Mouse (Mus musculus) midbrain, embryonic 11.5 days (tissue): ENCODE data around the gene Ceacam15. TPM values are rescaled to one million over a fixed set of nuclear protein-coding genes. Genes with fewer than 3 reads are reported as not detected.
"Not testable (repeated sequence)": the region's sequence is repeated elsewhere in the genome, so short reads cannot be mapped to it uniquely, and the experiment has no call there.

Source experiments
- ATAC-seq: fragments of 200-750 bp; cut with Nextera tagmentation; 2 replicates; pipeline ENCODE4 v1.8.0; 2017; ENCODE audit warnings: moderate TSS enrichment, moderate library complexity; ENCODE audit not compliant: low FRiP score
- DNase-seq: peaks from one replicate; pipeline ENCODE4 v3.0.0; 2015; ENCODE audit warnings: low spot score; ENCODE audit errors: missing footprints
- H3K27ac ChIP-seq: fragments of 300-500 bp; sonication (generic); 2 replicates; pipeline ENCODE4 v1.5.1; 2014; ENCODE audit warnings: low read depth, low read length
- H3K27me3 ChIP-seq: fragments of 300-500 bp; sonication (generic); 2 replicates; pipeline ENCODE4 v1.6.1; 2014; ENCODE audit warnings: mild to moderate bottlenecking, low read length, moderate library complexity, mixed read lengths; ENCODE audit not compliant: control insufficient read depth, insufficient read depth
- H3K36me3 ChIP-seq: fragments of 300-500 bp; sonication (generic); 2 replicates; pipeline ENCODE4 v1.6.1; 2014; ENCODE audit warnings: mild to moderate bottlenecking, low read length, moderate library complexity, mixed read lengths; ENCODE audit not compliant: control insufficient read depth, insufficient read depth
- H3K4me1 ChIP-seq: fragments of 300-500 bp; sonication (generic); 2 replicates; pipeline ENCODE4 v1.6.1; 2014; ENCODE audit warnings: low read length; ENCODE audit not compliant: control insufficient read depth, insufficient read depth
- H3K4me2 ChIP-seq: fragments of 300-500 bp; sonication (generic); 2 replicates; pipeline ENCODE4 v1.6.1; 2014; ENCODE audit warnings: mild to moderate bottlenecking, moderate library complexity
- H3K4me3 ChIP-seq: fragments of 300-500 bp; sonication (generic); 2 replicates; pipeline ENCODE4 v1.5.1; 2014; ENCODE audit warnings: low read depth, low read length
- H3K9ac ChIP-seq: fragments of 300-500 bp; sonication (generic); 2 replicates; pipeline ENCODE4 v1.6.1; 2014; ENCODE audit warnings: low read length
- H3K9me3 ChIP-seq: fragments of 300-500 bp; sonication (generic); 2 replicates; pipeline ENCODE4 v1.6.1; 2016; ENCODE audit warnings: low read length; ENCODE audit not compliant: control insufficient read depth
- WGBS: fragments of 180-500 bp; shearing (Covaris S2); extraction: QIAGEN DNeasy Blood & Tissue Kit; methylation state at CpG from one replicate; pipeline ENCODE4 v1.1.7; 2014; 5-methylcytosine and 5-hydroxymethylcytosine counted together
- polyA plus RNA-seq: library from polyadenylated mRNA; unstranded; fragments of >200 nt; fragmentation: Nextera tagmentation; extraction: Ambion mirVana; gene quantifications from 2 replicates; pipeline ENCODE4 v1.2.1, GENCODE M21; 2014

Ceacam15 gene
- polyA plus RNA-seq, 1 experiment from 2014 or later = not detected

- Histone ChIP-seq H3K27me3 (no peaks in the 10 kb centered on the region), H3K9ac (no peak overlapping the region), H3K4me3 (no peak overlapping the region), H3K27ac (no peak overlapping the region), H3K9me3 (no peaks in the 10 kb centered on the region), H3K4me1 (no peaks in the 10 kb centered on the region), H3K4me2 (no peak overlapping the region), H3K36me3 (no peaks in the 10 kb centered on the region)
- DNase-seq (no peak), ATAC-seq (no peak)
- WGBS = 64% methylated on average over 3 of the region's 3 CpGs
These were observed 40.4 kb downstream of the Ceacam15 start for GRCm38 (mm10) chr7:16635116-16635515.

- H3K9ac ChIP-seq, H3K27ac ChIP-seq, H3K4me2 ChIP-seq, H3K27me3 ChIP-seq, H3K36me3 ChIP-seq, DNase-seq, H3K9me3 ChIP-seq, H3K4me1 ChIP-seq, H3K4me3 ChIP-seq: not testable (repeated sequence)
- 23% methylated on average over 10 of the region's 10 CpGs for WGBS
- ATAC-seq = peak; percentile 68
These were observed 41.6 kb downstream of the Ceacam15 start for GRCm38 (mm10) chr7:16633913-16634312.

- Histone ChIP-seq H3K9ac (no peak overlapping the region), H3K4me1 (no peaks in the 10 kb centered on the region), H3K36me3 (no peaks in the 10 kb centered on the region), H3K4me3 (no peak overlapping the region), H3K27me3 (no peaks in the 10 kb centered on the region), H3K9me3 (no peaks in the 10 kb centered on the region), H3K4me2 (no peak overlapping the region), H3K27ac (no peak overlapping the region)
- no peak for DNase-seq
- 70% methylated on average over 4 of the region's 4 CpGs for WGBS
- ATAC-seq = no peak
These were observed 43.6 kb downstream of the Ceacam15 start for GRCm38 (mm10) chr7:16631932-16632331.

- H3K9me3 ChIP-seq = no peaks in the 10 kb centered on the region
These were observed 44.5 kb downstream of the Ceacam15 start for GRCm38 (mm10) chr7:16631025-16631424.

GRCm38 (mm10) chr7:16629598-16630296, 45.8 kb downstream of the Ceacam15 start:
- Histone ChIP-seq H3K27ac (no peak overlapping the region), H3K27me3 (no peaks in the 10 kb centered on the region), H3K9ac (no peak overlapping the region), H3K4me2 (no peak overlapping the region), H3K4me3 (no peak overlapping the region), H3K36me3 (no peaks in the 10 kb centered on the region), H3K4me1 (no peaks in the 10 kb centered on the region), H3K9me3 (no peaks in the 10 kb centered on the region)
- peak; percentile 54 for ATAC-seq
- 25% methylated on average over 10 of the region's 10 CpGs for WGBS
- peak; percentile 93 for DNase-seq

More at GRCm38 (mm10) chr7:16631025-16631424, 44.5 kb downstream of the Ceacam15 start:
- no peaks in the 10 kb centered on the region for H3K36me3 ChIP-seq
- no peak overlapping the region for H3K4me2 ChIP-seq
- H3K4me3 ChIP-seq = no peak overlapping the region
- no peak overlapping the region for H3K27ac ChIP-seq
- no peak overlapping the region for H3K9ac ChIP-seq
- H3K4me1 ChIP-seq = no peaks in the 10 kb centered on the region
- 82% methylated on average over 4 of the region's 4 CpGs for WGBS
- H3K27me3 ChIP-seq = no peaks in the 10 kb centered on the region
- ATAC-seq = no peak
- DNase-seq = no peak

GRCm38 (mm10) chr7:16628096-16628771, 47.3 kb downstream of the Ceacam15 start:
- DNase-seq = peak; percentile 97
- Histone ChIP-seq H3K9me3 (no peaks in the 10 kb centered on the region), H3K4me2 (no peak overlapping the region), H3K27ac (no peak overlapping the region), H3K4me3 (no peak overlapping the region), H3K36me3 (no peaks in the 10 kb centered on the region), H3K4me1 (no peaks in the 10 kb centered on the region), H3K27me3 (no peaks in the 10 kb centered on the region), H3K9ac (no peak overlapping the region)
- WGBS = 39% methylated on average over 12 of the region's 12 CpGs
- ATAC-seq = peak; percentile 70

- no peak for DNase-seq
- ATAC-seq = no peak
These were observed 51.8 kb downstream of the Ceacam15 start for GRCm38 (mm10) chr7:16623687-16624086.

GRCm38 (mm10) chr7:16623131-16623530, 52.4 kb downstream of the Ceacam15 start:
- DNase-seq (no peak), ATAC-seq (no peak)
- no peaks in the 10 kb centered on the region for H3K9me3 ChIP-seq
- H3K36me3 ChIP-seq = no peaks in the 10 kb centered on the region
- H3K27me3 ChIP-seq = no peaks in the 10 kb centered on the region
- WGBS = 68% methylated on average over 4 of the region's 4 CpGs
- H3K4me1 ChIP-seq = peaks cover 3% of the 10 kb centered on the region; the same call in 1 of the 2 replicates
- no peak overlapping the region for H3K27ac ChIP-seq
- H3K9ac ChIP-seq = no peak overlapping the region
- no peak overlapping the region for H3K4me2 ChIP-seq
- H3K4me3 ChIP-seq = no peak overlapping the region

More at GRCm38 (mm10) chr7:16623687-16624086, 51.8 kb downstream of the Ceacam15 start:
- H3K9me3 ChIP-seq = no peaks in the 10 kb centered on the region
- no peaks in the 10 kb centered on the region for H3K27me3 ChIP-seq
- no peak overlapping the region for H3K9ac ChIP-seq
- H3K4me3 ChIP-seq = no peak overlapping the region
- no peaks in the 10 kb centered on the region for H3K36me3 ChIP-seq
- H3K4me2 ChIP-seq = no peak overlapping the region
- H3K4me1 ChIP-seq = peaks cover 3% of the 10 kb centered on the region; the same call in 1 of the 2 replicates
- no peak overlapping the region for H3K27ac ChIP-seq
